20 mouse cellular contexts compared by ENCODE assay signal in genomic region chr1:40175797-40176196, GRCm38 (mm10).
"Had no signal": no experiment of that assay in that cellular context is flagged by ENCODE, and none has a peak within 500 bp of the region (broad histone marks: within the 10 kb centered on the region; RNA-seq: fewer than 3 reads in every experiment).

No protein-coding gene starts in this region.

- H3K36me3 ChIP-seq: limb, embryonic 12.5 days; limb, embryonic 15.5 days; midbrain, embryonic 12.5 days; midbrain, embryonic 15.5 days; neural tube, embryonic 13.5 days; stomach, embryonic 15.5 days had no signal

- H3K27ac ChIP-seq: hindbrain, postnatal 0 days; limb, embryonic 12.5 days; limb, embryonic 15.5 days; macrophage; midbrain, embryonic 12.5 days; midbrain, embryonic 15.5 days; neural tube, embryonic 13.5 days; stomach, embryonic 15.5 days had no signal

- H3K9ac ChIP-seq: limb, embryonic 12.5 days; limb, embryonic 15.5 days; lung, embryonic 14.5 days; midbrain, embryonic 12.5 days; midbrain, embryonic 15.5 days; neural tube, embryonic 13.5 days; stomach, embryonic 15.5 days had no signal

- H3K4me1 ChIP-seq: limb, embryonic 12.5 days; midbrain, embryonic 12.5 days; midbrain, embryonic 15.5 days; neural tube, embryonic 13.5 days; stomach, embryonic 15.5 days had no signal

- DNase-seq: kidney, adult 18-20 months; kidney, adult 9 months; kidney, postnatal 14 days; kidney, postnatal 4 days; left cerebral cortex, postnatal 4 days; lung, embryonic 14.5 days; thymus, adult 18-20 months; thymus, postnatal 14 days; thymus, postnatal 4 days had no signal

- H3K4me2 ChIP-seq: limb, embryonic 12.5 days; limb, embryonic 15.5 days; lung, embryonic 14.5 days; midbrain, embryonic 12.5 days; midbrain, embryonic 15.5 days; neural tube, embryonic 13.5 days; stomach, embryonic 15.5 days had no signal

- H3K27me3 ChIP-seq: limb, embryonic 12.5 days; limb, embryonic 15.5 days; midbrain, embryonic 12.5 days; midbrain, embryonic 15.5 days; neural tube, embryonic 13.5 days; stomach, embryonic 15.5 days had no signal

- H3K9me3 ChIP-seq: limb, embryonic 12.5 days; limb, embryonic 15.5 days; midbrain, embryonic 12.5 days; stomach, embryonic 15.5 days had no signal

- H3K4me3 ChIP-seq: limb, embryonic 12.5 days; limb, embryonic 15.5 days; midbrain, embryonic 12.5 days; midbrain, embryonic 15.5 days; myocyte; neural tube, embryonic 13.5 days; stomach, embryonic 15.5 days had no signal

- ATAC-seq: hindbrain, postnatal 0 days; inflammation-experienced regulatory T-cells, adult 6 months; intestine, embryonic 16.5 days; midbrain, embryonic 15.5 days had no signal
